Mouse (Mus musculus) natural killer cell, adult 2 months (primary cell): ENCODE measurements around the gene Pkp4.

ENCODE experiments used
- DNase-seq, 2 experiments: peaks; one replicate each; pipeline ENCODE4 v3.0.0; 2022; ENCODE audit warnings: low spot score in 2 of 2

Pkp4 gene

DNA sequence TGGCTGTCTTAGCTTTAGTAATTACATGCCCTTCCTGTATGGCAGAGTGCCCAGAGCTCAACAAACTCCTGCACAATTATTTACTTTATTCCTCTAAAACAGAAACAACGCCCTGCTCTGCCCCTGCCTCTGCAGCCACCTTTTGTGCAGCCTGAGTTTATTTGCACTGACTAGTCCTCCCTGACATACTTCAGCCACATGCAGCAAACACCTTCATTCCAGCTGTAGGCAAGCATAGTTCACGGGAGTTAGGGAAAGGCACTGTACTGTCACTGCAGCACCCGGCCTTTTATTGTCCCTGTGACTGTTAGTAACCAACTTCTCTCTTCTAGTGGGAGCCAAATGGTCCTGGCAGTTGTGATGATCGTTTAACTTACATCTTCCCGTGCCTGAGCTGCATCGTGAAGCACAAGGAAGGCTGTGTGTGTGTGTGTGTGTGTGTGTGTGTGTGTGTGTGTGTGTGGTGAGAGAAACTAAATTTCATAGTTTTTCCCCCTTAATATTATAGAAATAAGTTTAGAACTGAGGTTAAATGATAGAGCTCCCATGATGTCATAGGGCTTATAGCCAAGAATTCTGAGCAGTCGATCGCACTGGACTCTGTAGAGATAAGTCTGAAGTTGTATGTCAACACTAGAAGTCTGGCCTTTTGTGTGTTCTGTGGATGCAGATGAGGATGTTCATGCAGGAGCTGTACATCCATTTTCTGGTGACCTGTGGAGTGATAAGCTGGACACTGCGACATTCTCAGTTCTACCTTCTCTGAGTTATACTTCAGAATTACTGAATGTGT lies 59.5 kb downstream of the Pkp4 start:
- DNase-seq, result no peak

DNA sequence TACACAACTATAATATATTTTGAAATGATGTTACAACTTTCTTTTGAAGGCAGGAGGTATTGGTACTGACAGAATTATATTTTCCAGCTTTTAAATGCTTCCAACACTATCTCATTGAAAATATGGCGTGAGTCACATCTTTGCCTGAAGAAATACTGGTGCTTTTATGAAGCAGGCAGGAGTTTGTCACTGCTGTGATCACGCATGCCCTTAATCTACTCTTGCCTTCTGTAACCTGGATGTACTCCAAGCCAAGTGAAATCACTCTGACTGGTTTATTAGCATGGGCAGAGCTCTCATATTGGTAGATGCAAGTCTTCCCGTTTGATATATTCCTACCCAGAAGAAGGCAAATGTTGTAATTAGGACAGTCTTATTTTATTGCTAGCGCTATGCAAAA lies 65.7 kb downstream of the Pkp4 start:
- no peak for DNase-seq

DNA sequence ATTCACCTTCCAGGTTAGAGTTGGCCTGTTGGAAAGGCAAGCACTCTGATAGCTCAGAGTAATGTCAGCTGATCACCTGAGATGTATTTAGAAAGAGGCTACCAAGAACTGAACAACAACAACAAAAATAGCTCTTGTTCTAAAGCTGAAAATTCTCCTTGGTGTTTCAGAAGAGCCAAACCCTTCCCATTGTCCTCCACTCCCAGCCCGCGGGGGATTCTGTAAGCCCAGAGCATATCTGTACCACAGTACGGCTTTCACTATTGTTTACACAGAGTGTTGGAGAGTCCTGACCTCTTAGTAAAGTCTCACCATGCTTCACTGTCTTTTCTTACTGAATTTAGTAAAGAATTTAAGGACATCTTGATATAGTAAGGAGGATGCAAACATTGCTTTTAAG lies 66.4 kb downstream of the Pkp4 start:
- no peak for DNase-seq

DNA sequence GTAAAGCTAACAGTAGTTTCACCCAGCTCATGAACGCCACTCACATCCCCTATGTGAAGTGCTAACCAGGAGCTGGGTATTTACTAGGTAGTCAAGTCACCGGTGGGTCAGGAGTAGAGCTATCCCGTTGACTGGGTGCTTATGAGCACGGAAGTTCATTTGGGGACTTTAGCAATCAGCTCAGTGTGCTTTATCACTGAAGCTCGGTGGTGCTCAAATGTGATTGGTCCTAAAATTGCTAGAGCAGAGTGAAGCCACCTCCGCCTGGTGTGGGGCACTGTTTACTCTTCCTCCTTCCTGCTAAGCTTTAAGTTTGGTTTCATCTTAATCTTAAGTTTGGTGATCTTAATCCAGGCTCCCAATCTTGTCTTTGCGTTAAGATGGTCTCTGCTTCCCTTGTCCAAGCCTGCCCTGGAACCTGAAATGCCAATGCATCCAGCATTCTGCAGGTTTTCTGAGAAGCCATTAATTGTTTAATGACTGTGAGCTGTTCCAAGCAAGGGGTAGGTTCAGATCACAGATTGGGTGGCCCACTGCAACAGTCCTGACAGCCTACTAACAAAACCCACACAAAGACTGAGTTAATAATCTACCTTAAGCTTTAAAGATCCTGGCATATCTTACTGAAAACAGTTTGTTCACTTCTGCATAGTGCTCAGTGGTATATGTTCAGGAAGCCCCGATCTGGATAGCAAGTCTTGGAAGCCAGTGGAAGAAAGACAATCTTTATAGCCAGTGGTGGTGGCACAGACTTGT lies 67.0 kb downstream of the Pkp4 start:
- no peak for DNase-seq

DNA sequence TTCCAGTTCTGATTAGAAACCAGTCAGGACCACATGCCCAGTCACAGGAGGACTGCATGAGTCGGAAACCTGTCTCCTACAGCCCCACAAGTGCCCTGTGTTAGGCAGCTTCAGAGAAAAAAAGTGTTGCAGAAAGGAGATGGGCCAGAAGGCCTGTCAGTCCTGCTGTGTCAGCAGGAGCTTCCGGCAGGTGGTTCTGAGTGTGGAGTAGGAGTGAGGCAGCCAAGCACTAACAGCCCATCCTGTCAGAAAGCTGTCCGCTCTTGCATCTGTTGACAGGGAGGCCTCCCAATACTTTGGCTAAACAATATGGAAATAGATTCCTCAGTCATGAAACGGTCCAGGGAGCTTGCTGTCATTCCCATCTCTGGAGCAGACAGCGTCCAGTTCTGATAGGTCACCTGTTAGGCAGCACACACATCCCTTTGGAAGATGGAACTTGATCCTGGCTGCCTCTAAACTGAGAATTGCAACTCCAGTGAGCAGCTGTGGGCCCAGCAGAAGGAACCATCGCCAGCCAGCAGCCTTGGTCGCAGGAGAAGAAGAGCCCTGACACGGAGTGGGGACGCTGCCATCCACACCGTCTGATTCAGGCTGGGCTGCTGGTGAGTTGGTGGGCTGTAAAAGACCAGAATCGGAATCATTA lies 68.7 kb downstream of the Pkp4 start:
- no peak for DNase-seq

DNA sequence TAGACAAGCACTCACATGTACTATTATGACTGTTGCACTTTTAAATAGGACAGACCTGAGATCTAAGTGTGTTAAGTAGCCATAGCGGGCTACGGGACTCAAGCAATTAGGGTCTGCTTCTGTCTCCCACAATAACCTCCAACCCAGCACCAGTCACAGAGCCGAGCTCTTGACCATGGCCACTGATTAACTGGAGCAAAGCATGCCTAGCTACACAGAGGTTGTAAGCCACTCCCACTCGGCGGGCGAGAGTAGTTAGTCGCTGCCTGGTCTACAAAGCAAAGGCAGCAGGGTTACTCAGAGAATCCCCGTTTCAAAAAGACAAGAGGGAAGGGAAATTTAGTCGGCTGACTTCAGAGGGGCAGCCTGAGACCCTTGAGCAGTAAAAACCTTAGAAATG lies 70.0 kb downstream of the Pkp4 start:
- DNase-seq, result no peak

DNA sequence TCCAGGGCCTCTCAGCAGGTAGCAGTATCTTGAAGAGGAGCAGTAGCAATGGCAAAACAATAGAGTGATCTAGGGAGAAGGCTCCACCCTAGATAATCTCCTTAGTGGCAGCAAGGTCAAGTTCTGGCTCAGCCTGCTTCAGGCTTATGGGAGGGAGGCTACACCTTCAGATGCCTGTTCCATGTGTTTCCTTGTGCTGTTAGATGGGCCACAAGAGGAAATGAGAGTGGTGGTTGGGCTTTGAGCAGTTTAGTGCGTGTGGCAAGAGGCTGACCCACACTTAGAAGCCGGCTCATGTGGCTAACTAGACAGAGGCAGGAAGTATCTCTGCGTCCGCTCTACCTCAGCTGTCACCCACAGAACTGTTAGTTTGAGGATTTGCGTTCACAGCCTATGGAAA lies 70.9 kb downstream of the Pkp4 start:
- peak; percentile 51 to 70 for DNase-seq

DNA sequence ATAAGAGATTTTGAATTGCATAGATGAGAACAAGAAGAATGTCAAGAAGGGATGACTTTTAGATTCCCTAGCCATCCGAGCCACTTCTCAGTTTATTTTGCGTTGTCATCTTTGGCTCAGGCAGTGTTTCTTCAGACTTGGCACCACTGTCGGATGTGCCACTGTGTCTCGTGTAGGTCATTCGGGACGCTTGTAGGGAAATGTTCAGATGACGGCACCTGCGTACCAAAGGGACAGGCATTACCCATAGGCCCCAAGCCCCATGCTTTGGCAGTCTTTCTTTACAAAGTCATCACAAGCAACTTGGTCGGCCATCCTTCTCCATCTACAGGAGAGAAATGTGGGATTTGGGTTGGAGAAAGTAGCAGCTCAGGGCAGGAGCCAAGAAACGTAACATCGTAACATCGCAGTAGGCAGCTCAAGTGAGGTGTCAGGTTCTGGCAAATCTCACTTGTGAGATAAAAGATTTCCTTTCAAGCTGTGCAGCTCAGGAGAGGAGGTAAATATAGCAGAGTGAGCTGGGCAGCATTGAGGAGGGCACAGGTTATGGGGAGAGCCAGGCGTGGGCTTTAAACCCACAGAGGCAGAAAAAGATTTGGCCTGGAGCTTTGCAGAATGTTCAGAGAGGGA lies 72.8 kb downstream of the Pkp4 start:
- DNase-seq, result no peak

DNA sequence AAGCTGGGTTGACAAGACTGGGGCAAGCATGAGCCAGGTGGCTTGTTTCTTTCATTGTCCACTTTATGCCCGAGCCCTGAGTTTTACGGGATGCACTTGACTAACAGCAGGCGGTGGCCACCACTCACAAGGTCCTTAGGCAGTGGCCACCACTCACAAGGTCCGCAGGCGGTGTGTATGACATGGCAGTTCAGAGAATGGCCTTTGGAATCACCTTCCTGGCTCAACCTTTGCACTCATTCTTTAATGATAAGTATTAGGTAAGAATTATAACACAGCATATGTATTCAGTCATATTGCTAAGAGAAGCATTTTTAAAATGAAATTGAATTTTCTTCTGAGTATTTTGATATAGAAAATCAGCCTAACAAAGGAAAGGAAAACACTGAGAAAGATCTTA lies 73.3 kb downstream of the Pkp4 start:
- no peak for DNase-seq

DNA sequence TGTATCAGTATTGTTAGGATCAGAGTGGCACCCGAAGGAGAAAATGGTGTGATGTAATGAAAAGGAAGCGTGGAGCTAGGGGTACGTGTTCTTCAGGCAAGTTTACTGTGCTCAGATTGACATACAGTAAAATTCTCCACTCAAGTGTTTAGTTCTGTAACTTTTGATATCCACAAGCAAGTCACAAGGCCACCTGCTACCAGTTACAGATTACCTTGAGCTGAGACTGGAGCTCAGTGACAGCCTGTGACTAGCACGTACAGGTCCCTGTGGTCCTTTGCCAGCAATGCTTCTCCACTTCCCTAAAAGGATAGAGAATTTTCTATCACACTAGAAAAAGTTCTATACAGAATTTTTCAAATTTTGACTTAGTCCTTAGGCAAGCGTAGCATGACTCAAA lies 73.9 kb downstream of the Pkp4 start:
- no peak for DNase-seq

DNA sequence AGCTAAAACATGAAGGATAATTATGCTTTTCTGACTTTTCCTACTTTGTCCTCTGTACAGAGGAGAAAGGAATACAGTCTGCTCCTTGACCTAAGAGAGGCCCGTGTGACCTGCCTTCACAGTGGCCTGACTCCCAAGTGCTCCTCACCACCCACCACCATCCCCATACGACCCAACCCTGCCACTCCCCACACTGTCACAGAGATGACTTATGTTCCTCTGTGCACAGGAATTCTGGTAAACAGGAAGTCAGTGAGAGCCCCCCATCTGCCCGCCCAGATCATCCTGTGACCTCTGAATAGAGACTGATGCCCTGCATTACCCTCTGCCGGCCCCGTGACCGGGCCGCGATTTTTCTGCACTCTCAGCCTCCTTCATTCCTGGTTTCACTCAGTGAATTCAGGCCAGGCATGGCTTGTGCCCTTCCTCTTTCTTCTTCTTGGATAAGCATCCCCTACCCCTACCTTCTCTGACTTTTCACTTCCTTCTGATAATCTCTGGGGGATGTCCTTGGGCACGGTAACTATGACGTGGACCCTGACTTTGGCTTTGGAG lies 79.3 kb downstream of the Pkp4 start:
- no peak for DNase-seq

DNA sequence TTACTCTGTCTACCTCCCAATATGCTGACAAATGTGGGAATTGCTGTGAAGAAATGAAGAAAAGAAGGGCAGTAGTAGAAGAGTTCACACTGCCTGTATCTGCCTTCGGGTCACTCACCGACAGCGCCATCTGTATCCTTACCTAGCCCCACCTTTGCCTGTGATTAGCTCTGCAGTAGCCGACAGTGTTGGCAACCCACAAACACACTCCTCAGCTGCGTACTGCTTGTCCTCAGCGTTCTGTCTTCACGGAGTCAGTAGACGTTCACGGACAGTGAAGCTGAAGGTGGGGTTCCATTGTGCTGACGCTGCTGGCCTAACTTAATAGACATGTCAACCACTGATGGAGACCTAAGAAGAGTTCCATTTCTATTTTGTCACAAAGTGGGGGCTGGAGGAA lies 81.5 kb downstream of the Pkp4 start:
- no peak for DNase-seq

DNA sequence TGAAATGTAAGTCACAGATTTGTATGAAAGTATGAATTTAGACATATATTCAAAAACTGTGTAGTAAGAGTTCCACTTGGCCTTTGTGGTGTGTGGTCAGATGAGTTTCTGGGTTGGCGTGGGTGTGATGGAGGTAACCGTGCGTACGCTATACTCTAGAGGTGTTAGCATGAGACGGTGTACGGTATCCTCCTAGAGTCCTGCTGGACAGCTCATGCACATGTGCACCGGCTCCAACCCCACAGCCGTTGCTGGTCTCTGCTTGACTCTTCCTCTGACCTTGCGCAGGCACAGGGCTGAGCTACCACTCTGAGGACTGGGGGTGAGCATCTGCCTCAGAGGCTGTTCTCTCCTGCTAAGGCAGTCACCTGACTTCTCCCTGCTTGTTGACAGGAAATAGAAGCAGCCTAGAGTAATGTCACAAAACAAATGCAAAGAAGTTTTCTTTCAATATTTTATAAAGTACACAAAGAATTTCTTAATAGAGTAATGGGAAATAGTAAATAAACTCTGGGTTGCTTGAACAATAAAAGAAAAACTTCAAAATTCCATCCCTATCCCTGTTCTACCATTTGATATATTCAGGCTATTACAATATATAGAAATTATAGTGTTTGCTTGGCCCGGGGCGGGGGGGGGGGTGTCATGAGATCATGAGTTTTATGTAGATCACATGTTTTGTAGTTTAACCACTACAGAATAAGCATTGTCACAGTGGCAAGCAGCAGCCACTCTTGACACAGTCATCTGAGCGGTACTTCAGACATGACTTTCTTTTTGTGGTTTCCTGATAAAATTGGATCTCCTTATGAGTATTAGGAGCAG lies 83.8 kb downstream of the Pkp4 start:
- DNase-seq, result peak; percentile 47 to 66

DNA sequence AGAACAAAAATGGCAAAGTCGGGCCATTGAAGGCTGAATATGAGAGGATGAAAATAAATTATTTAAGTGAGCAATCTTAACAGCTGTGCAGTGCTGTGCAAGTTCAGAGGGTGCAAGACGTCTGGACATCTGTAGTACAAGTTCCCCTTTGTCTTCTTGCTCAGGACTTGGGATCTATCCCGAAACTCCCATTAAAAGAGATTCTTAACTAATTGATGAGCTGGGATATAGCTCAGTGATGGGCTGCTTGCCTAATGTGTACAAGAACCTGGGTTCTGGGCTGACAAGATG lies 84.4 kb downstream of the Pkp4 start:
- DNase-seq, result no peak

DNA sequence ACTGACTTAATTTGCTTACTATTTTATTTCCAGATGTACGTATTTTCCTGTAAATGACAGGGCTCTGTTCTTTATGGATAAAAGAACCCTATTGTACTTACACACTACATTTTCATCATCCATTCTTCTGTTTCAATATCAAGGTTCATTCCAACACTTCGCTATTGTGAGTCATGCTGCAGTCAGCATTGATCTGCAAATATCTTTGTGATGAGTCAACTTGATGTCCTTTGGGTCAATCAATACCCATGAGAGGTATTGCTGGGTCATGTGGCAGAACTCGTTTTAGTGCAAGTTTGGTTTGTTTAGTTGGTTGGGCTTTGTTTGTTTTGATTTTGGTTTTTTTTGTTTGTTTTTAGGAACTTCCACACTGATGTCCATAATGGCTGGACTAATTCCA lies 88.2 kb downstream of the Pkp4 start:
- no peak for DNase-seq

DNA sequence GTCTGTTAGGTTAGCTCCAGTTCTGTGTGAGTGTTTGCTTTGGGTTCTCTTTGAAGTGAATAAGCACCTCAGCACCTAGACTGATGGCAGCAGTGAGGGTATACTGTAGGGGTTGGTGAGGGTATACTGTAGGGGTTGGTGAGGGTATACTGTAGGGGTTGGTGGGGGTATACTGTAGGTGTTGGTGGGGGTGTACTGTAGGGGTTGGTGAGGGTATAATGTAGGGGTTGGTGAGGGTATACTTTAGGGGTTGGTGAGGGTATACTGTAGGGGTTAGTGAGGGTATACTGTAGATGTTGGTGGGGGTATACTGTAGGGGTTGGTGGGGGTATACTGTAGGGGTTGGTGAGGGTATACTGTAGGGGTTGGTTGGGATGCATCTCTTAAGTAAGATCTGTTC lies 92.2 kb downstream of the Pkp4 start:
- no peak for DNase-seq

DNA sequence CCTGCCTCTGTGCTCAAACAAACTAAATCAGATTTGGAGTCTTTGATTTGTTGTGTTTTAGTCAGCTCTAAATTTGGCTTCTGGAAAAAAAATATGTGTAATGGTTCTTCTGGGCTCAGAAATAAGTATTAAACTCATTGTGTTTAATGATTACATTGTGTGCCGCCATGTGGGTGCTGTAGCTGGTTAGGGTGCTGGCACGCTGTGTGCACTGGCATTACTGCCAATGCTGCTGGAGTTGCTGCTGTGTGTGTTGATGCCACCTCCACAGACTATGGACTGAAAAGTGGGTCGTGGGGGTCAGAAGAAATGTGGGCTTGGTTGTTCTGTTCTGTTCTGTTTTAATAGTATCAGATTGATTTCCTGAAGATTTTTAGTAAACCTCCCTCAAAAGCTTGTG lies 92.8 kb downstream of the Pkp4 start:
- no peak for DNase-seq

DNA sequence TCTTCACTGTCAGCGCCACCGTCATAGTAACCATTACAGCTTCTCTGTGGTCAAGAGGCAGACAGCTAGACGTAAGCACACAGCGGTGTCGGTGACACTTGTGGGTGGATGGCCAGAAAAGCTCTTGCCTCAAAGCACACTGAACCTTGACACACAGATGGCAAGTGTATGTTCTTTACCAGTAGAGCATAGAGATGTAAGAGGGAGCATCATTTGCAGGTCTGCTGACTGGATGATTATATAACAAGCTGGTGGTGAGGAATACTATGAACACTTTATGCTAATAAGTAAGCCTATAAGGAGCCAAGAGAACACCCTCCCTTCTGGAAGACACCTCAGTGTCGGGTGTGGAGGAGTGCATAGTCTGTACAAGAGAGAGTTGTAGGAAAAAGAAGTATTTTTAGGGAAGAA lies 98.2 kb downstream of the Pkp4 start:
- DNase-seq, result peak; percentile 27 to 55

DNA sequence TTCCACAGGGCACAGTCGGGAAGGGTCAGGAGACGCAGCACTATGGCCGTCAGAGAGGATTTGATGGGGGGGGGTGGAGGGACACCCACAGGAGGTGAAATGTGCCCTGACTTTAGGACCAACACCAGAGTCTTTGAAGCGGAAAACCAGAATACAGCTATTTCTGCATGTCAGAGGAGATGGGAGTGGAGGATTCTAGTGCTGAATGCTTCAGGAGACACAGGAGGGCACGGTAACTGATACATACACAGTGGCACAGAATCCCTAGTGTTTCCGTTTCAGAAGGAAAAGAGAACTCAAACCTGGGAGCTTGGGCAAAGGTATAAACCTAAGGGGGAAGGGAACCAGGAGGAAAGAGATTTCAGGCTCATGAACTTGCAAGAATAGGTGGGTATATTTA lies 98.7 kb downstream of the Pkp4 start:
- no peak for DNase-seq

DNA sequence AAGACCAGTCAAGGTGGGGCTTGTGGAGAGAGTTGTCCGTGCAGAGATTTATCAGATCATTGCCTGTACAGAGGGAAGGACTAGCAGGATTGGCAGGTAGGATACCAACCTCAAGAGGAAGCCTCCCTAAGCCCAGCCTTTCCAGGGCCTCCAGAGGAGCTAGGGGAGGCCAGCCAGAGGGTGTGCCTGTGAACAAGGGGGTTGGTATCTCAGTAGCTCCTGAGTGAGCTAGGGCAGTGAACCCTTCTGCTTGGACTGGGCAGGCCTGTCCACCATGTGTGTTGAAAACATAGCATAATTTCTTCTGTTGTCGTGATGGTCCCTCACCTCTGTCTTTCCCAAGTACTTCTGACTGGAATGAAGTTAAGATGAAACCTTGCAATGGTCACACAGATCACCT lies 100.6 kb downstream of the Pkp4 start:
- no peak for DNase-seq

DNA sequence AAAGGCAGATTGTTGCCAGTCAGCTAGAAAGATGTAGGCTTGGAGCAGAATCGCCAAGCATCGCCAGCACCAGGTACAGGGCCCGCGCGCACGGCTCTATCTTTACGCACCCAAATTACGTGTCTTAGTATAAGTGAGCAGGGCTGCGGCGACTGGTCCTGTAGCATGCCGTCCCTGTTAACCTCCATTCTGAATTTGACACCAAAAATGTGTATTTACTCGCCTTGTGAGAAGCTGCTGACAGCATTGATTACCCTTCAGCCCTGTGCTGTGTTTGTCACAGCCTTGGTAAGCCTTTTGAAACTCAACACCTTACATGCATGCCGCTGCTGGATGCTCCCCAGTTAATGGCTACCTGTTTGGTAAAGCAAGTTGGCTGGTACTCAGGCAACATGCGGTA lies 105.8 kb downstream of the Pkp4 start:
- DNase-seq, result no peak

DNA sequence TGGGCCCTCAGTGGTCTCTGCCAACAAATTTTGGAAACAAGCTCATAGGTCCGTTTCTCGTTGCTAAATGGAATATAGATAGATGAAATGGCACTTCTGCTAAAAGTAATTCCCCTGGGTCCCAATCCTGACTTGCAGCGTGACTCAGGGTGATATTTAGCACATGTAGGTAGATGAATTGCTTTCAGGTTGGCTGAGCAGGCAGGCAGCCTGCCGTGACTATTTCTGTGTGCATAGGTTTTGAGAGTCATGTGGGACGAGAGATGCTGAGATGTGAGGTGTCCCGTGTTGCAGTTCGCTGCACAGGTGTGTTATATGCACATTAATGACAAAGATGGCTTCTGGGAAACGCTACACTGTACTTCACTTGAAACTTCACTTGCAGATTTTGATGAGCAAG lies 111.2 kb downstream of the Pkp4 start:
- no peak for DNase-seq
